Mouse (Mus musculus): ENCODE data around the gene Bcas2.

DNA sequence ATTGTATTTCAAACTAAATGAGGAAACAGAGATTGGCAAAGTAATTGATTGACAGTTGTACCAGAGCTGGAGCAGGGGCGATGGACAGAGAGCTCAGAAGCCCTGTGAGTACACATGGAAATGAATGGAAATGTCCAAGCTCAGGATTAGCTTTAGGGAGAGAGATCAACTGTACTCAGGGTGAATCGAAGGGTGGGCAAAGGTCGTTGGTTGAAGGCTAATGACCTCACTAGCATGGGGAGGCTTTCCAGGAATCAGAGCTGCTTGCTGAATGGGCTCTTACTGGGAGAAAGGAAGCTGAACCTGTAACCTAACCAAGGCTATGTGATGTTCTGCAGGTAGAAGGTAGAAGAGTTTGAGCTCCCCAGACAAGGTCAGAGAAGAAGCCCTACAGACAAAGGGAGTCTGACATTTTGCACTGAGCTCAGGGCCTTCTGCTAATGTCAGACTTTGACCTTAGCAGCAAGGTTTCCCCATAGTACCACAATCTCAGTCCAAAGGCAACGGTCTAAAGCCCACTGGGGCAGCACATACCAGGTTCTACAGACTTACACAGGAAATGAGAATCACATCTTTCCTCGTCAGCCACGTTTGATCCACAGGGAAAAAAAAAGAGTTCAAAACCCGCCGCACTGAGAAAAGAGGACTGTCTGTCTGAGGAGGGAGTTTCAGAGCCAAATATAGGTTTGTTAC lies 43.3 kb downstream of the Bcas2 start:
- TF ChIP-seq CTCF (IDR thresholded peaks at IDR 0.05; ENCODE audit: control insufficient read depth, insufficient read depth, insufficient replicate concordance, low read depth, low read length) (no peak), POLR2A (IDR thresholded peaks at IDR 0.05; ENCODE audit: control insufficient read depth, low read depth, low read length) (no peak)

Data from testis, adult 2 months (tissue).